Mouse (Mus musculus) ES-E14 (cell line): ENCODE measurements at regions not wholly inside any gene's neighbourhood (a gene's known extent, or its start where the extent isn't known, plus 50 kb on each side); places are given as distances from the start of the nearest gene placed in this dataset.

Experiments
- CHD2 ChIP-seq: IDR thresholded peaks from 2 replicates; pipeline ENCODE4 v1.6.1; 2014; ENCODE audit warnings: mild to moderate bottlenecking, low read depth, low read length, inconsistent platforms
- HCFC1 ChIP-seq: IDR thresholded peaks from 2 replicates; pipeline ENCODE4 v1.6.1; 2012; ENCODE audit warnings: low read length, inconsistent platforms, borderline replicate concordance; ENCODE audit not compliant: insufficient read depth
- MAFK ChIP-seq: IDR thresholded peaks from 2 replicates; pipeline ENCODE4 v1.6.1; 2014; ENCODE audit warnings: mild to moderate bottlenecking, low read depth, low read length, inconsistent platforms; ENCODE audit not compliant: insufficient read depth
- ZC3H11A ChIP-seq: IDR thresholded peaks from 2 replicates; pipeline ENCODE4 v1.6.1; 2012; ENCODE audit warnings: low read depth, mild to moderate bottlenecking, inconsistent platforms, low read length, borderline replicate concordance
- ZNF384 ChIP-seq: IDR thresholded peaks from 2 replicates; pipeline ENCODE4 v1.6.1; 2012; ENCODE audit warnings: low read depth, low read length, inconsistent platforms

DNA sequence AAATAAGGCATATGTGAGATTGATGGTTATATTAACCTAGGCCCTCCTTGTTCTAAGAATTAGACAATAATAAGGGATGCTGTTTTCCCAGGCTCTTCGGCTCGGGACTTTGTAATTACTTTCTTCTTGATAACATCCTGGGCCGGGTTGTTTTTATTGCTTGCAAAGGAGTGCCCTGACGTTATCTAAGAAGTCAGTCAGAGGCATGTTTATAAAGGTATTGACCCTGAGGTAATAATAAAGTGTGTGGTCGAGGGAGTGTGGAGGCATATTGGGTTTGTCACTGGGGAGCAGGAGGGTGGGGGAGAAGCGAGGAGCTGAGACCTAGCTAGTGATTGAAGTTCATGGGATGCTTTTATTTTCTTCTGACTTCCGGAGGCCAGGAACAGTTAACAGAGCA is 221.5 kb downstream of the Ppp4r2 start:
- TF ChIP-seq CHD2 (no peak), HCFC1 (no peak), ZC3H11A (no peak), ZNF384 (no peak), MAFK (no peak)
